8 mouse cellular contexts compared by ENCODE assay signal in genomic region chr12:3871637-3872036, GRCm38 (mm10).
A peak's percentile ranks its signal among the peaks of the same experiment; 100 is the strongest.
DNase-seq lines count a peak whose midpoint lies in the region; ATAC-seq and TF ChIP-seq lines count a peak whose summit lies in the region.

No protein-coding gene starts in this region.

- no peak overlapping the region for H3K4me3 ChIP-seq in left cerebral cortex, adult 2 months

- peak; percentile 65 for TF ChIP-seq CTCF in left cerebral cortex, adult 2 months (IDR thresholded peaks at IDR 0.05)

- peak overlapping the region; percentile 79 for H3K27ac ChIP-seq in left cerebral cortex, adult 2 months

- intact Hi-C loops in left cerebral cortex, adult 2 months (cut with DNase I): loop anchor here (1.0 to 5.0 kb wide), 2 partner anchors 21 to 64 kb away; partner anchors contain the start of gene Dnmt3a

- DNase-seq in adrenal gland, adult 8-10 months: peak; percentile 77
- DNase-seq in cerebellum, postnatal 4 days (ENCODE audit: low spot score in 2 of 2): peak; percentile 66 to 89
- peak; percentile 85 for DNase-seq in gastrocnemius, postnatal 10 days
- DNase-seq in induced T-regulatory cell, adult 2 months (ENCODE audit: low read depth): peak; percentile 61
- peak; percentile 71 to 76 for DNase-seq in left cerebral cortex, adult 2 months (ENCODE audit: extremely low spot score in 1 of 2, low spot score in 2 of 2)
- peak; percentile 85 to 89 for DNase-seq in lung, postnatal 4 days
- DNase-seq in right cerebral cortex, postnatal 14 days: peak; percentile 82

- ATAC-seq in monocyte, adult 5-6 weeks (replicated peaks; ENCODE audit: insufficient number of reproducible peaks, low FRiP score, low TSS enrichment, poor library complexity, severe bottlenecking): no peak
